Mouse (Mus musculus): ENCODE measurements around the gene Olfr851.

The Olfr851 gene

GRCm38 (mm10) chr9:19492995-19493394, at the start of gene Olfr851:
Gene Olfr851, plus strand, starts transcription at chr9:19493295.
- DNase-seq (ENCODE audit: low spot score in 2 of 2), result no peak

DNA sequence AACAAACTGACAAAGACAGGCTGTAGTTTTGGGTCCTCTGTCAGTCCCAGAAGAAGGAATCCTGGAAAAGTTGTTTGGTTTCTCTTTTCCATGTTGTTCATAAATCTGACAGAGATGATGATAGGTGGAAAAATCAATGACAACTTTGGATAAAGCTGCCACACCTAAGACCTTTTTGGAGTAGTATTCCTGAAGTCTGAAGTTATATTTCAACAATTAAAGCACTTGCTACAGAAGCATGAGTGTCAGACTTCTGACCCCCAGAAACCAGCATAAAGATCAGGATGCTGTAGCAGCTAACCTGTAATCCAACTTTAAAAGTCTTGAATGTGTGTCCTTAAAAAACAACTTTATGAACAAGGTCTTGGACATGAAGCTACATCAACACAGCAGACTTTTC, 14.9 kb upstream of the Olfr851 start, which contains the start of gene Olfr850:
Gene Olfr850, minus strand, starts transcription at position 101 of the 400 bp plus-strand sequence.
- DNase-seq (ENCODE audit: low spot score in 2 of 2), result no peak

- no peak for DNase-seq (ENCODE audit: low spot score in 2 of 2)
Observed at GRCm38 (mm10) chr9:19540976-19541375, 47.9 kb downstream of the Olfr851 start, which contains the start of gene Olfr853. Gene Olfr853, minus strand, starts transcription at chr9:19541076.

Data from urinary bladder, adult 18-20 months (tissue).